Mouse (Mus musculus): ENCODE results near the gene Olfr628. TPM values are rescaled to one million over a fixed set of nuclear protein-coding genes. Genes with fewer than 3 reads are reported as not detected.
"Not testable (repeated sequence)": the region's sequence is repeated elsewhere in the genome, so short reads cannot be mapped to it uniquely, and the experiment has no call there.

Olfr628 gene
- 0.14 TPM in 1 of 2 replicates, not detected in the other for polyA plus RNA-seq (2014; fragmentation: Nextera tagmentation; extraction: Ambion mirVana)

GRCm38 (mm10) chr7:103730074-103730473 is at the start of gene Olfr628:
Olfr628 (plus strand) TSS chr7:103730374.
- 84% methylated on average over 1 of the region's 1 CpGs for WGBS

GRCm38 (mm10) chr7:103682420-103682819 is 47.8 kb upstream of the Olfr628 start, which contains the start of gene Olfr625-ps1:
Olfr625-ps1 (plus strand) TSS chr7:103682720.
- Histone ChIP-seq H3K4me1 (ENCODE audit: control insufficient read depth, insufficient read depth, low read length) (no peaks in the 10 kb centered on the region), H3K9ac (ENCODE audit: low read depth, low read length) (no peak within 1 kb of the TSS), H3K36me3 (ENCODE audit: control insufficient read depth, insufficient read depth, low read length) (no peaks in the 10 kb centered on the region), H3K9me3 (ENCODE audit: control insufficient read depth, low read length) (no peaks in the 10 kb centered on the region), H3K27ac (replicated peaks; ENCODE audit: low read depth, low read length) (no peak within 1 kb of the TSS), H3K4me3 (ENCODE audit: low read depth, low read length) (no peak within 1 kb of the TSS), H3K4me2 (ENCODE audit: low read depth, low read length) (no peak within 1 kb of the TSS), H3K27me3 (replicated peaks; ENCODE audit: control insufficient read depth, insufficient read depth, low read length) (no peaks in the 10 kb centered on the region)
- ATAC-seq (ENCODE audit: low read depth) (no peak), DNase-seq (ENCODE audit: low spot score) (no peak)

More at GRCm38 (mm10) chr7:103730074-103730473, at the start of gene Olfr628:
- no peak for DNase-seq (ENCODE audit: low spot score)
- Histone ChIP-seq H3K36me3 (ENCODE audit: control insufficient read depth, insufficient read depth, low read length) (no peaks in the 10 kb centered on the region), H3K9me3 (ENCODE audit: control insufficient read depth, low read length) (no peaks in the 10 kb centered on the region), H3K27me3 (replicated peaks; ENCODE audit: control insufficient read depth, insufficient read depth, low read length) (no peaks in the 10 kb centered on the region), H3K27ac (replicated peaks; ENCODE audit: low read depth, low read length) (no peak within 1 kb of the TSS), H3K4me3 (ENCODE audit: low read depth, low read length) (no peak within 1 kb of the TSS), H3K4me2 (ENCODE audit: low read depth, low read length) (no peak within 1 kb of the TSS), H3K4me1 (ENCODE audit: control insufficient read depth, insufficient read depth, low read length) (no peaks in the 10 kb centered on the region), H3K9ac (ENCODE audit: low read depth, low read length) (no peak within 1 kb of the TSS)
- ATAC-seq (ENCODE audit: low read depth), result no peak

GRCm38 (mm10) chr7:103699469-103699868 is 30.7 kb upstream of the Olfr628 start:
- Histone ChIP-seq H3K27me3 (replicated peaks; ENCODE audit: control insufficient read depth, insufficient read depth, low read length) (no peaks in the 10 kb centered on the region), H3K4me3 (ENCODE audit: low read depth, low read length) (no peak overlapping the region), H3K9me3 (ENCODE audit: control insufficient read depth, low read length) (no peaks in the 10 kb centered on the region), H3K27ac (replicated peaks; ENCODE audit: low read depth, low read length) (no peak overlapping the region), H3K4me1 (ENCODE audit: control insufficient read depth, insufficient read depth, low read length) (no peaks in the 10 kb centered on the region), H3K36me3 (ENCODE audit: control insufficient read depth, insufficient read depth, low read length) (no peaks in the 10 kb centered on the region), H3K9ac (ENCODE audit: low read depth, low read length) (no peak overlapping the region), H3K4me2 (ENCODE audit: low read depth, low read length) (no peak overlapping the region)
- 90% methylated on average over 4 of the region's 4 CpGs for WGBS
- ATAC-seq (ENCODE audit: low read depth) (no peak), DNase-seq (ENCODE audit: low spot score) (no peak)

GRCm38 (mm10) chr7:103712024-103712423 is 18.1 kb upstream of the Olfr628 start:
- DNase-seq (ENCODE audit: low spot score) (no peak), ATAC-seq (ENCODE audit: low read depth) (no peak)
- no peaks in the 10 kb centered on the region for H3K4me1 ChIP-seq (ENCODE audit: control insufficient read depth, insufficient read depth, low read length)
- no peaks in the 10 kb centered on the region for H3K27me3 ChIP-seq (replicated peaks; ENCODE audit: control insufficient read depth, insufficient read depth, low read length)
- WGBS, result 28% methylated on average over 2 of the region's 2 CpGs
- no peaks in the 10 kb centered on the region for H3K36me3 ChIP-seq (ENCODE audit: control insufficient read depth, insufficient read depth, low read length)
- H3K9ac ChIP-seq (ENCODE audit: low read depth, low read length), result no peak overlapping the region
- H3K4me2 ChIP-seq (ENCODE audit: low read depth, low read length), result no peak overlapping the region
- no peak overlapping the region for H3K27ac ChIP-seq (replicated peaks; ENCODE audit: low read depth, low read length)
- H3K9me3 ChIP-seq (ENCODE audit: control insufficient read depth, low read length), result no peaks in the 10 kb centered on the region
- no peak overlapping the region for H3K4me3 ChIP-seq (ENCODE audit: low read depth, low read length)

- Histone ChIP-seq H3K27ac (replicated peaks; ENCODE audit: low read depth, low read length) (no peak within 1 kb of the TSS), H3K4me3 (ENCODE audit: low read depth, low read length) (no peak within 1 kb of the TSS), H3K9me3 (ENCODE audit: control insufficient read depth, low read length) (no peaks in the 10 kb centered on the region), H3K4me1 (ENCODE audit: control insufficient read depth, insufficient read depth, low read length) (no peaks in the 10 kb centered on the region), H3K27me3 (replicated peaks; ENCODE audit: control insufficient read depth, insufficient read depth, low read length) (no peaks in the 10 kb centered on the region), H3K36me3 (ENCODE audit: control insufficient read depth, insufficient read depth, low read length) (no peaks in the 10 kb centered on the region), H3K9ac (ENCODE audit: low read depth, low read length) (no peak within 1 kb of the TSS), H3K4me2 (ENCODE audit: low read depth, low read length) (no peak within 1 kb of the TSS)
- ATAC-seq (ENCODE audit: low read depth), result no peak
- no peak for DNase-seq (ENCODE audit: low spot score)
Measured at GRCm38 (mm10) chr7:103714371-103714770, 15.8 kb upstream of the Olfr628 start, which contains the start of gene Olfr243. Olfr243 (plus strand) TSS chr7:103714671.

- H3K9me3 ChIP-seq (ENCODE audit: control insufficient read depth, low read length); H3K4me1 ChIP-seq (ENCODE audit: control insufficient read depth, insufficient read depth, low read length); H3K9ac ChIP-seq (ENCODE audit: low read depth, low read length); H3K27me3 ChIP-seq (replicated peaks; ENCODE audit: control insufficient read depth, insufficient read depth, low read length); H3K4me2 ChIP-seq (ENCODE audit: low read depth, low read length); H3K4me3 ChIP-seq (ENCODE audit: low read depth, low read length); H3K36me3 ChIP-seq (ENCODE audit: control insufficient read depth, insufficient read depth, low read length); ATAC-seq (ENCODE audit: low read depth); DNase-seq (ENCODE audit: low spot score); H3K27ac ChIP-seq (replicated peaks; ENCODE audit: low read depth, low read length): not testable (repeated sequence)
- 93% methylated on average over 1 of the region's 1 CpGs for WGBS
Measured at GRCm38 (mm10) chr7:103716398-103716797, 13.8 kb upstream of the Olfr628 start.

GRCm38 (mm10) chr7:103744843-103745242 is 14.7 kb downstream of the Olfr628 start, which contains the start of gene Olfr629:
Olfr629 (minus strand) TSS chr7:103744943.
- Histone ChIP-seq H3K4me1 (ENCODE audit: control insufficient read depth, insufficient read depth, low read length) (no peaks in the 10 kb centered on the region), H3K9me3 (ENCODE audit: control insufficient read depth, low read length) (0 out of 2 replicates have a peak, but pooled peaks cover 4% of the 10 kb centered on the region), H3K9ac (ENCODE audit: low read depth, low read length) (no peak within 1 kb of the TSS), H3K27me3 (replicated peaks; ENCODE audit: control insufficient read depth, insufficient read depth, low read length) (no peaks in the 10 kb centered on the region), H3K36me3 (ENCODE audit: control insufficient read depth, insufficient read depth, low read length) (no peaks in the 10 kb centered on the region), H3K4me2 (ENCODE audit: low read depth, low read length) (no peak within 1 kb of the TSS), H3K27ac (replicated peaks; ENCODE audit: low read depth, low read length) (no peak within 1 kb of the TSS), H3K4me3 (ENCODE audit: low read depth, low read length) (no peak within 1 kb of the TSS)
- DNase-seq (ENCODE audit: low spot score), result no peak
- no peak for ATAC-seq (ENCODE audit: low read depth)
- 75% methylated on average over 2 of the region's 2 CpGs for WGBS

GRCm38 (mm10) chr7:103757233-103757632 is 27.1 kb downstream of the Olfr628 start, which contains the start of gene Olfr630:
Olfr630 (minus strand) TSS chr7:103757333.
- no peaks in the 10 kb centered on the region for H3K36me3 ChIP-seq (ENCODE audit: control insufficient read depth, insufficient read depth, low read length)
- no peak within 1 kb of the TSS for H3K4me3 ChIP-seq (ENCODE audit: low read depth, low read length)
- DNase-seq (ENCODE audit: low spot score) (no peak), ATAC-seq (ENCODE audit: low read depth) (no peak)
- WGBS, result 39% methylated on average over 2 of the region's 2 CpGs
- no peaks in the 10 kb centered on the region for H3K4me1 ChIP-seq (ENCODE audit: control insufficient read depth, insufficient read depth, low read length)
- H3K9ac ChIP-seq (ENCODE audit: low read depth, low read length), result no peak within 1 kb of the TSS
- H3K9me3 ChIP-seq (ENCODE audit: control insufficient read depth, low read length), result no peaks in the 10 kb centered on the region
- H3K27ac ChIP-seq (replicated peaks; ENCODE audit: low read depth, low read length), result no peak within 1 kb of the TSS
- no peaks in the 10 kb centered on the region for H3K27me3 ChIP-seq (replicated peaks; ENCODE audit: control insufficient read depth, insufficient read depth, low read length)
- H3K4me2 ChIP-seq (ENCODE audit: low read depth, low read length), result no peak within 1 kb of the TSS

GRCm38 (mm10) chr7:103762212-103762611 is 32.0 kb downstream of the Olfr628 start:
- ATAC-seq (ENCODE audit: low read depth), result not testable (repeated sequence)
- WGBS, result 84% methylated on average over 6 of the region's 6 CpGs

More at GRCm38 (mm10) chr7:103762212-103762611, 32.0 kb downstream of the Olfr628 start:
- not testable (repeated sequence) for DNase-seq (ENCODE audit: low spot score); H3K9ac ChIP-seq (ENCODE audit: low read depth, low read length); H3K4me2 ChIP-seq (ENCODE audit: low read depth, low read length); H3K9me3 ChIP-seq (ENCODE audit: control insufficient read depth, low read length); H3K27ac ChIP-seq (replicated peaks; ENCODE audit: low read depth, low read length); H3K27me3 ChIP-seq (replicated peaks; ENCODE audit: control insufficient read depth, insufficient read depth, low read length); H3K36me3 ChIP-seq (ENCODE audit: control insufficient read depth, insufficient read depth, low read length); H3K4me3 ChIP-seq (ENCODE audit: low read depth, low read length); H3K4me1 ChIP-seq (ENCODE audit: control insufficient read depth, insufficient read depth, low read length)
